18 mouse cellular contexts compared by ENCODE assay signal in genomic region chr8:23562504-23562903, GRCm38 (mm10).
A peak's percentile ranks its signal among the peaks of the same experiment; 100 is the strongest.
DNase-seq lines count a peak whose midpoint lies in the region; ATAC-seq and TF ChIP-seq lines count a peak whose summit lies in the region.
"Had no signal": no experiment of that assay in that cellular context is flagged by ENCODE, and none has a peak within 500 bp of the region (broad histone marks: within the 10 kb centered on the region; RNA-seq: fewer than 3 reads in every experiment).

No protein-coding gene starts in this region.

- 0 out of 2 replicates have a peak, but pooled peaks have one; percentile 37 for ATAC-seq in forebrain, embryonic 12.5 days (ENCODE audit: low FRiP score)
- ATAC-seq in hindbrain, embryonic 16.5 days: no peak
- ATAC-seq in midbrain, embryonic 16.5 days: no peak
- ATAC-seq: CD4-positive, CD25-positive, alpha-beta regulatory T cell, adult 4 months; Patski had no signal

- peak overlapping the region; percentile 77 for H3K27ac ChIP-seq in forebrain, embryonic 12.5 days
- no peak overlapping the region for H3K27ac ChIP-seq in hindbrain, embryonic 16.5 days (ENCODE audit: low read depth, low read length)
- no peak overlapping the region for H3K27ac ChIP-seq in midbrain, embryonic 16.5 days (ENCODE audit: low read length)
- H3K27ac ChIP-seq: lung, embryonic 15.5 days had no signal

- H3K4me3 ChIP-seq in forebrain, embryonic 12.5 days (replicated peaks): no peak overlapping the region
- no peak overlapping the region for H3K4me3 ChIP-seq in hindbrain, embryonic 16.5 days (ENCODE audit: low read length)
- H3K4me3 ChIP-seq in midbrain, embryonic 16.5 days (ENCODE audit: low read depth, low read length): no peak overlapping the region
- H3K4me3 ChIP-seq in lung, adult 2 months (replicated peaks; ENCODE audit: extremely low read depth, low read depth, low read length): no peak overlapping the region

- H3K9me3 ChIP-seq in forebrain, embryonic 12.5 days: no peaks in the 10 kb centered on the region
- H3K9me3 ChIP-seq in hindbrain, embryonic 16.5 days (ENCODE audit: control insufficient read depth, low read length): no peaks in the 10 kb centered on the region
- H3K9me3 ChIP-seq in midbrain, embryonic 16.5 days (replicated peaks; ENCODE audit: control insufficient read depth, low read length, poor library complexity, severe bottlenecking): no peaks in the 10 kb centered on the region
- H3K9me3 ChIP-seq: lung, embryonic 15.5 days had no signal

- H3K4me1 ChIP-seq in forebrain, embryonic 12.5 days: peaks cover 31% of the 10 kb centered on the region
- peaks cover 14% of the 10 kb centered on the region for H3K4me1 ChIP-seq in hindbrain, embryonic 16.5 days (ENCODE audit: control insufficient read depth, insufficient read depth, low read depth, low read length)
- H3K4me1 ChIP-seq in midbrain, embryonic 16.5 days (ENCODE audit: control insufficient read depth, insufficient read depth, low read length): peaks cover 8% of the 10 kb centered on the region
- H3K4me1 ChIP-seq in lung, adult 2 months (ENCODE audit: control insufficient read depth, insufficient read depth, low read length): no peaks in the 10 kb centered on the region
- H3K4me1 ChIP-seq: lung, embryonic 15.5 days had no signal

- no peaks in the 10 kb centered on the region for H3K27me3 ChIP-seq in forebrain, embryonic 12.5 days
- H3K27me3 ChIP-seq in hindbrain, embryonic 16.5 days (replicated peaks; ENCODE audit: control insufficient read depth, insufficient read depth, low read length): no peaks in the 10 kb centered on the region
- H3K27me3 ChIP-seq in midbrain, embryonic 16.5 days (ENCODE audit: control insufficient read depth, insufficient read depth, low read depth, low read length): no peaks in the 10 kb centered on the region
- H3K27me3 ChIP-seq: Patski had no signal

- peak overlapping the region; percentile 43 for H3K4me2 ChIP-seq in forebrain, embryonic 12.5 days
- peak overlapping the region; percentile 55 for H3K4me2 ChIP-seq in hindbrain, embryonic 16.5 days (ENCODE audit: low read length)
- peak overlapping the region; percentile 52 for H3K4me2 ChIP-seq in midbrain, embryonic 16.5 days (ENCODE audit: low read length)

- 16% methylated on average over 9 of the region's 9 CpGs for WGBS in forebrain, embryonic 12.5 days
- 26% methylated on average over 9 of the region's 9 CpGs for WGBS in hindbrain, embryonic 16.5 days
- 21% methylated on average over 9 of the region's 9 CpGs for WGBS in midbrain, embryonic 16.5 days
- WGBS in lung, adult 2 months: 55% methylated on average over 9 of the region's 9 CpGs

- DNase-seq in WW6 (ENCODE audit: low read depth, low spot score): peak; percentile 42
- no peak for DNase-seq in lung, postnatal 25 days (ENCODE audit: low spot score)
- DNase-seq in right cerebral cortex, adult 18-20 months: no peak
- no peak for DNase-seq in lung, adult 2 months
- DNase-seq: adrenal gland, postnatal 10 days; cerebellum, adult 9-11 months; heart, postnatal 14 days; kidney, adult 2 months; kidney, postnatal 36 days; liver; right cerebral cortex, postnatal 14 days; thymus, adult 2 months had no signal

- no peak for TF ChIP-seq POLR2A in lung, adult 2 months (IDR thresholded peaks at IDR 0.05; ENCODE audit: borderline replicate concordance, extremely low read depth, low read depth, low read length)

- H3K9ac ChIP-seq in forebrain, embryonic 12.5 days: no peak overlapping the region
- no peak overlapping the region for H3K9ac ChIP-seq in hindbrain, embryonic 16.5 days (ENCODE audit: low read depth, low read length)
- no peak overlapping the region for H3K9ac ChIP-seq in midbrain, embryonic 16.5 days (ENCODE audit: low read depth, low read length)
- H3K9ac ChIP-seq: lung, embryonic 15.5 days had no signal

- H3K36me3 ChIP-seq in forebrain, embryonic 12.5 days (replicated peaks): no peaks in the 10 kb centered on the region
- H3K36me3 ChIP-seq in hindbrain, embryonic 16.5 days (ENCODE audit: control insufficient read depth, insufficient read depth, low read length): no peaks in the 10 kb centered on the region
- H3K36me3 ChIP-seq in midbrain, embryonic 16.5 days (ENCODE audit: control insufficient read depth, insufficient read depth, low read length): no peaks in the 10 kb centered on the region
- H3K36me3 ChIP-seq: lung, embryonic 15.5 days had no signal

- no peak for TF ChIP-seq CTCF in lung, adult 2 months (IDR thresholded peaks at IDR 0.05; ENCODE audit: insufficient read depth, low read length)
